Mouse (Mus musculus): ENCODE data around the gene H2-DMb2. TPM values are rescaled to one million over a fixed set of nuclear protein-coding genes. Genes with fewer than 3 reads are reported as not detected.

H2-DMb2 gene
- polyA plus RNA-seq, 1 experiment from 2014 or later = 0.18 TPM

GRCm38 (mm10) chr17:34200047-34200446 is 56.9 kb downstream of the H2-DMb2 start:
- no peak for ATAC-seq
- Histone ChIP-seq H3K27me3 (replicated peaks; ENCODE audit: control insufficient read depth, insufficient read depth, low read length) (peaks cover 37% of the 10 kb centered on the region), H3K9me3 (replicated peaks; ENCODE audit: control insufficient read depth, low read length) (no peaks in the 10 kb centered on the region), H3K4me3 (ENCODE audit: low read depth, low read length) (no peak overlapping the region), H3K36me3 (ENCODE audit: control insufficient read depth, insufficient read depth, low read length) (no peaks in the 10 kb centered on the region), H3K4me1 (ENCODE audit: control insufficient read depth, insufficient read depth, low read length) (no peaks in the 10 kb centered on the region), H3K27ac (ENCODE audit: low read depth, low read length) (no peak overlapping the region), H3K4me2 (ENCODE audit: low read length) (no peak overlapping the region), H3K9ac (ENCODE audit: low read length) (no peak overlapping the region)
- no peak for DNase-seq (ENCODE audit: low spot score)
- WGBS = 86% methylated on average over 10 of the region's 10 CpGs

DNA sequence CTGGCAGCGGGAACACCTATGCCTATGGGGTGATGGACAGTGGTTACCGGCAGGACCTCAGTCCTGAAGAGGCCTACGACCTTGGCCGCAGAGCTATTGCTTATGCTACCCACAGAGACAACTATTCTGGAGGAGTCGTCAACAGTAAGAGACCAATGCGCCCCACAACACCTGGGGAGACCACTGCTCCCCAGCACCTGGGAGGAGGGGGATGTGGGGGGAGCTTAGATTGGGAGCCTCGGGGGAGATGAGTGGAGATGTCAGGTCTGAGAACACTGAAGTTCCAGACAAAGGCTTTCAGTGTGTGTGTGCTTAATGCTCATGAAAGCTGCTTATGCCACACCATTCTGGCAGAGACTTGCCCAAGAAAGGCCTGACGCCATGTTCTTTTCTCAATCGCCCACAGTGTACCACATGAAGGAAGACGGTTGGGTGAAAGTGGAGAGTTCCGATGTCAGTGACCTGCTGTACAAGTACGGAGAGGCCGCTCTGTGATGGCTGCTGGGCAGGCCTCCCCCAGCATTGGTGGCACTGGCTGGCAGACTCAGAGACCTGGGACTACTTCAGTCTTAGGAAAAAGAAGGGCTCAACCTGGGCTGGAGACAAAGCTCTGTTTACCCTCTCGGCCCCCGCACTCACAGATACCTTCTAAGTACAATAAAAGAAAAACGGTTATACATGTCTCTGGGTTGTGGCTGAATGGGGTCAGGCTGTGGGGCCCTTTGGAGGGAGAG is 57.8 kb downstream of the H2-DMb2 start:
- Histone ChIP-seq H3K4me3 (ENCODE audit: low read depth, low read length) (no peak overlapping the region), H3K4me2 (ENCODE audit: low read length) (no peak overlapping the region), H3K36me3 (ENCODE audit: control insufficient read depth, insufficient read depth, low read length) (no peaks in the 10 kb centered on the region), H3K4me1 (ENCODE audit: control insufficient read depth, insufficient read depth, low read length) (no peaks in the 10 kb centered on the region), H3K9me3 (replicated peaks; ENCODE audit: control insufficient read depth, low read length) (no peaks in the 10 kb centered on the region), H3K27ac (ENCODE audit: low read depth, low read length) (no peak overlapping the region), H3K9ac (ENCODE audit: low read length) (no peak overlapping the region), H3K27me3 (replicated peaks; ENCODE audit: control insufficient read depth, insufficient read depth, low read length) (peaks cover 42% of the 10 kb centered on the region)
- 86% methylated on average over 16 of the region's 16 CpGs for WGBS
- ATAC-seq (no peak), DNase-seq (ENCODE audit: low spot score) (no peak)

Other genes with a start within 250 kb of the H2-DMb2 start
- 0.28 TPM in 1 of 2 replicates, not detected in the other for gene Platr17, start 238.2 kb upstream of the H2-DMb2 start, polyA plus RNA-seq (2014; fragmentation: Nextera tagmentation; extraction: Ambion mirVana)
- 43.3 and 48.0 TPM in 2 replicates for gene Daxx, start 233.9 kb upstream of the H2-DMb2 start, polyA plus RNA-seq (2014; fragmentation: Nextera tagmentation; extraction: Ambion mirVana)
- 14.1 and 17.7 TPM in 2 replicates for gene Tapbp, start 227.4 kb upstream of the H2-DMb2 start, polyA plus RNA-seq (2014; fragmentation: Nextera tagmentation; extraction: Ambion mirVana)
- 12.3 and 12.6 TPM in 2 replicates for gene Zbtb22, start 227.4 kb upstream of the H2-DMb2 start, polyA plus RNA-seq (2014; fragmentation: Nextera tagmentation; extraction: Ambion mirVana)
- 27.2 and 36.0 TPM in 2 replicates for gene Rgl2, start 213.8 kb upstream of the H2-DMb2 start, polyA plus RNA-seq (2014; fragmentation: Nextera tagmentation; extraction: Ambion mirVana)
- 185 and 192 TPM in 2 replicates for gene Pfdn6, start 203.0 kb upstream of the H2-DMb2 start, polyA plus RNA-seq (2014; fragmentation: Nextera tagmentation; extraction: Ambion mirVana)
- 10.5 and 14.6 TPM in 2 replicates for gene Wdr46, start 202.6 kb upstream of the H2-DMb2 start, polyA plus RNA-seq (2014; fragmentation: Nextera tagmentation; extraction: Ambion mirVana)
- 6.0 and 6.7 TPM in 2 replicates for gene B3galt4, start 191.8 kb upstream of the H2-DMb2 start, polyA plus RNA-seq (2014; fragmentation: Nextera tagmentation; extraction: Ambion mirVana)
- gene Vps52, start 187.5 kb upstream of the H2-DMb2 start, polyA plus RNA-seq (2014; fragmentation: Nextera tagmentation; extraction: Ambion mirVana) = 41.6 and 50.4 TPM in 2 replicates
- 1,022 and 1,419 TPM in 2 replicates for gene Rps18, start 187.3 kb upstream of the H2-DMb2 start, polyA plus RNA-seq (2014; fragmentation: Nextera tagmentation; extraction: Ambion mirVana)
- gene H2-K1, start 143.0 kb upstream of the H2-DMb2 start, polyA plus RNA-seq (2014; fragmentation: Nextera tagmentation; extraction: Ambion mirVana) = 11.6 and 14.2 TPM in 2 replicates
- gene Ring1, start 118.6 kb upstream of the H2-DMb2 start, polyA plus RNA-seq (2014; fragmentation: Nextera tagmentation; extraction: Ambion mirVana) = 6.7 and 7.4 TPM in 2 replicates
- 60.2 and 75.4 TPM in 2 replicates for gene H2-Ke6, start 115.2 kb upstream of the H2-DMb2 start, polyA plus RNA-seq (2014; fragmentation: Nextera tagmentation; extraction: Ambion mirVana)
- 78.3 and 84.1 TPM in 2 replicates for gene Slc39a7, start 111.6 kb upstream of the H2-DMb2 start, polyA plus RNA-seq (2014; fragmentation: Nextera tagmentation; extraction: Ambion mirVana)
- gene Rxrb, start 111.5 kb upstream of the H2-DMb2 start, polyA plus RNA-seq (2014; fragmentation: Nextera tagmentation; extraction: Ambion mirVana) = 21.4 and 27.7 TPM in 2 replicates
- 0.95 and 1.6 TPM in 2 replicates for gene Col11a2, start 103.9 kb upstream of the H2-DMb2 start, polyA plus RNA-seq (2014; fragmentation: Nextera tagmentation; extraction: Ambion mirVana)
- 0.22 TPM in 1 of 2 replicates, not detected in the other for gene H2-Oa, start 51.0 kb upstream of the H2-DMb2 start, polyA plus RNA-seq (2014; fragmentation: Nextera tagmentation; extraction: Ambion mirVana)
- gene H2-DMa, start 23.8 kb upstream of the H2-DMb2 start, polyA plus RNA-seq (2014; fragmentation: Nextera tagmentation; extraction: Ambion mirVana) = 11.0 and 11.6 TPM in 2 replicates
- 118 and 137 TPM in 2 replicates for gene Brd2, start 20.7 kb upstream of the H2-DMb2 start, polyA plus RNA-seq (2014; fragmentation: Nextera tagmentation; extraction: Ambion mirVana)
- 0.66 and 1.2 TPM in 2 replicates for gene H2-DMb1, start 9.8 kb downstream of the H2-DMb2 start, polyA plus RNA-seq (2014; fragmentation: Nextera tagmentation; extraction: Ambion mirVana)
- 1.1 and 1.2 TPM in 2 replicates for gene Tap1, start 44.2 kb downstream of the H2-DMb2 start, polyA plus RNA-seq (2014; fragmentation: Nextera tagmentation; extraction: Ambion mirVana)
- gene Psmb9, start 44.5 kb downstream of the H2-DMb2 start, polyA plus RNA-seq (2014; fragmentation: Nextera tagmentation; extraction: Ambion mirVana) = 0.58 and 1.0 TPM in 2 replicates
- gene Psmb8, start 54.4 kb downstream of the H2-DMb2 start, polyA plus RNA-seq (2014; fragmentation: Nextera tagmentation; extraction: Ambion mirVana) = 1.8 and 2.7 TPM in 2 replicates
- 0.28 and 0.61 TPM in 2 replicates for gene Tap2, start 60.2 kb downstream of the H2-DMb2 start, polyA plus RNA-seq (2014; fragmentation: Nextera tagmentation; extraction: Ambion mirVana)
- 0.18 TPM in 1 of 2 replicates, not detected in the other for gene H2-Ob, start 95.6 kb downstream of the H2-DMb2 start, polyA plus RNA-seq (2014; fragmentation: Nextera tagmentation; extraction: Ambion mirVana)
- gene H2-Ab1, start 114.4 kb downstream of the H2-DMb2 start, polyA plus RNA-seq (2014; fragmentation: Nextera tagmentation; extraction: Ambion mirVana) = 1.4 and 2.1 TPM in 2 replicates
- gene H2-Aa, start 144.5 kb downstream of the H2-DMb2 start, polyA plus RNA-seq (2014; fragmentation: Nextera tagmentation; extraction: Ambion mirVana) = 0.25 and 0.27 TPM in 2 replicates
- 0.85 and 1.4 TPM in 2 replicates for gene H2-Eb1, start 162.6 kb downstream of the H2-DMb2 start, polyA plus RNA-seq (2014; fragmentation: Nextera tagmentation; extraction: Ambion mirVana)
- gene H2-Eb2, start 182.4 kb downstream of the H2-DMb2 start, polyA plus RNA-seq (2014; fragmentation: Nextera tagmentation; extraction: Ambion mirVana) = not detected in 2 replicates
- not detected in 2 replicates for gene Btnl2, start 211.5 kb downstream of the H2-DMb2 start, polyA plus RNA-seq (2014; fragmentation: Nextera tagmentation; extraction: Ambion mirVana)
- gene Btnl1, start 233.8 kb downstream of the H2-DMb2 start, polyA plus RNA-seq (2014; fragmentation: Nextera tagmentation; extraction: Ambion mirVana) = not detected in 2 replicates

Measured in forebrain, embryonic 14.5 days (tissue).